9 mouse cellular contexts compared by ENCODE assay signal in the genomic region with DNA sequence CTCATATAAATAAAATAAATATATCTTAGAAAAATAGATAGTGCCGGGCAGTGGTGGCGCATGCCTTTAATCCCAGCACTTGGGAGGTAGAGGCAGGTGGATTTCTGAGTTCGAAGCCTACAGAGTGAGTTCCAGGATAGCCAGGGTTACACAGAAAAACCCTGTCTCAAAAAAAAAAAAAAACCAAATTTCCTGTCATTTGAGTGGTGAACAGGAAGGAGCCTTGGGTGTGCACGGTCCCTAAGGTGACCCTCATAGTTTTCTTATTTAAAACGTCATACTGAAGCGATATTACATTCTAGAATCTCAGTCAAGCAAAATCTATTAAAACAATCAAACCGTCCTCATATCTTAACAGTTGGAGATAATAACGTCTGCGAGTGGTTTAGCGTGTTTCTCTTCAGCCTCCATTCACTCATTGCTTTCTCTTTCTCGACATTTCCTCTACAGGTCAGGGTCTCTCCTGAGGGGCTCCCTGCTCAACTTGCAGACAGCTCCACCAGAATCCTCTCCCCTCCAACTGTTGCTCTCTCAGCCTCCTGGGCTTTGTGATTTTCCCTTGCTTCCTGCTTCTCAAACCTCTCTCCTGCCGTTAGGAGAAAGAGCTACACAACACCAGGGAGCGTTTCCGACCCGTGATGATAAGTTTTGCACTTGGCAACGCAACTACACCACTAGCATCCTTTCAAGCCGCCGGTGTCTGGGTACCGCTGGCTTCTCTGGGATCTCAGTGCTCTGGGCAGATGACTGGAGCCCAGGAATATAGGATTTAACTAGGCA. TPM values are rescaled to one million over a fixed set of nuclear protein-coding genes. Genes with fewer than 3 reads are reported as not detected.
A peak's percentile ranks its signal among the peaks of the same experiment; 100 is the strongest.
DNase-seq lines count a peak whose midpoint lies in the region; ATAC-seq and TF ChIP-seq lines count a peak whose summit lies in the region.
"Had no signal": no experiment of that assay in that cellular context is flagged by ENCODE, and none has a peak within 500 bp of the region (broad histone marks: within the 10 kb centered on the region; RNA-seq: fewer than 3 reads in every experiment).

No protein-coding gene starts in this region.

- peak overlapping the region; percentile 72 for H3K4me3 ChIP-seq in kidney, postnatal 0 days (replicated peaks; ENCODE audit: low read depth, low read length)
- H3K4me3 ChIP-seq in lung, embryonic 14.5 days (ENCODE audit: low read depth, low read length): peak overlapping the region; percentile 82
- H3K4me3 ChIP-seq in olfactory bulb, adult 2 months (ENCODE audit: insufficient read depth, low read depth, low read length): peak overlapping the region; percentile 44

- no peaks in the 10 kb centered on the region for H3K9me3 ChIP-seq in kidney, postnatal 0 days (replicated peaks; ENCODE audit: low read length)
- no peaks in the 10 kb centered on the region for H3K9me3 ChIP-seq in lung, embryonic 14.5 days (ENCODE audit: low read depth, low read length)

- 18% methylated on average over 19 of the region's 19 CpGs for WGBS in kidney, postnatal 0 days
- 14% methylated on average over 19 of the region's 19 CpGs for WGBS in lung, embryonic 14.5 days
- WGBS in olfactory bulb, adult 2 months: 18% methylated on average over 19 of the region's 19 CpGs

- no peak for TF ChIP-seq POLR2A in olfactory bulb, adult 2 months (IDR thresholded peaks at IDR 0.05; ENCODE audit: insufficient read depth, low read depth, low read length)

- no peak overlapping the region for H3K27ac ChIP-seq in kidney, postnatal 0 days
- 0 out of 2 replicates have a peak overlapping the region, but pooled peaks have one; percentile 19 for H3K27ac ChIP-seq in lung, embryonic 14.5 days (ENCODE audit: low read depth)
- no peak overlapping the region for H3K27ac ChIP-seq in olfactory bulb, adult 2 months (ENCODE audit: insufficient read depth, low read depth, low read length)

- ATAC-seq in common myeloid progenitor, adult 5-6 weeks (replicated peaks; ENCODE audit: low read depth, poor library complexity, severe bottlenecking): peak; percentile 31
- ATAC-seq in kidney, postnatal 0 days (replicated peaks; ENCODE audit: low FRiP score, low read depth): no peak
- ATAC-seq in lung, embryonic 14.5 days (ENCODE audit: insufficient read depth): 0 out of 2 replicates have a peak, but pooled peaks have one; percentile 5
- no peak for ATAC-seq in monocyte, adult 5-6 weeks (replicated peaks; ENCODE audit: insufficient number of reproducible peaks, low FRiP score, low TSS enrichment, poor library complexity, severe bottlenecking)

- peak overlapping the region; percentile 36; the same call in 1 of the 2 replicates for H3K9ac ChIP-seq in kidney, postnatal 0 days (ENCODE audit: low read depth, low read length)
- peak overlapping the region; percentile 54 for H3K9ac ChIP-seq in lung, embryonic 14.5 days

- peak; percentile 12; the same call in 1 of the 2 replicates for TF ChIP-seq CTCF in kidney, postnatal 0 days (IDR thresholded peaks at IDR 0.05; ENCODE audit: low read depth)
- no peak for TF ChIP-seq CTCF in lung, embryonic 14.5 days (IDR thresholded peaks at IDR 0.05; ENCODE audit: low read depth)
- TF ChIP-seq CTCF in olfactory bulb, adult 2 months (IDR thresholded peaks at IDR 0.05; ENCODE audit: insufficient read depth, low read depth, low read length): no peak

- no peaks in the 10 kb centered on the region for H3K36me3 ChIP-seq in kidney, postnatal 0 days (ENCODE audit: insufficient read depth, low read length)
- no peaks in the 10 kb centered on the region for H3K36me3 ChIP-seq in lung, embryonic 14.5 days (ENCODE audit: insufficient read depth)

- H3K4me1 ChIP-seq in kidney, postnatal 0 days (replicated peaks; ENCODE audit: insufficient read depth, low read length): no peaks in the 10 kb centered on the region
- H3K4me1 ChIP-seq in lung, embryonic 14.5 days (ENCODE audit: insufficient read depth): no peaks in the 10 kb centered on the region
- no peaks in the 10 kb centered on the region for H3K4me1 ChIP-seq in olfactory bulb, adult 2 months (ENCODE audit: control insufficient read depth, insufficient read depth, low read length)

- peak overlapping the region; percentile 60 for H3K4me2 ChIP-seq in kidney, postnatal 0 days (ENCODE audit: low read length)
- peak overlapping the region; percentile 63 for H3K4me2 ChIP-seq in lung, embryonic 14.5 days

- DNase-seq in CD4-positive helper T cell, adult 2 months (ENCODE audit: low read depth, low spot score): peak; percentile 67
- DNase-seq in MN1 (ENCODE audit: low spot score): peak; percentile 40
- DNase-seq in heart, adult 8-10 months (ENCODE audit: low spot score): peak; percentile 21
- DNase-seq in kidney, postnatal 0 days (ENCODE audit: low spot score): peak; percentile 49
- peak; percentile 72 for DNase-seq in lung, embryonic 14.5 days

- H3K27me3 ChIP-seq in kidney, postnatal 0 days (ENCODE audit: insufficient read depth, low read length): no peaks in the 10 kb centered on the region
- no peaks in the 10 kb centered on the region for H3K27me3 ChIP-seq in lung, embryonic 14.5 days (ENCODE audit: insufficient read depth, low read length)

RNA-seq across cellular contexts. Expression of gene Ctnna3, which starts 1.5 kb away (rescaled TPM):
- total RNA-seq in common myeloid progenitor, adult 5-6 weeks (2017): not detected in 2 replicates
- total RNA-seq in heart, adult 8-10 months (2022): 10 to 100 TPM; 52.0 to 66.8 (median 54.9) TPM
- polyA plus RNA-seq in kidney, postnatal 0 days (2015; fragmentation: Nextera tagmentation; extraction: Ambion mirVana): 0.32 and 0.46 TPM in 2 replicates
- polyA plus RNA-seq in lung, embryonic 14.5 days (2014; fragmentation: Nextera tagmentation; extraction: Ambion mirVana): 0.39 TPM in 2 replicates
- not detected in 2 replicates for polyA plus RNA-seq in olfactory bulb, adult 2 months (2012; ENCODE audit: insufficient read depth, insufficient read length, low replicate concordance, missing spikeins)
- total RNA-seq in monocyte, adult 5-6 weeks (2017): not detected in 3 replicates

RNA-seq across cellular contexts. Expression of gene Gm7075, which starts 6.8 kb away (rescaled TPM):
- not detected in 2 replicates for total RNA-seq in common myeloid progenitor, adult 5-6 weeks (2017)
- total RNA-seq in heart, adult 8-10 months (2022): not detected
- not detected in 2 replicates for polyA plus RNA-seq in kidney, postnatal 0 days (2015; fragmentation: Nextera tagmentation; extraction: Ambion mirVana)
- not detected in 2 replicates for polyA plus RNA-seq in lung, embryonic 14.5 days (2014; fragmentation: Nextera tagmentation; extraction: Ambion mirVana)
- not detected in 2 replicates for polyA plus RNA-seq in olfactory bulb, adult 2 months (2012; ENCODE audit: insufficient read depth, insufficient read length, low replicate concordance, missing spikeins)
- not detected in 3 replicates for total RNA-seq in monocyte, adult 5-6 weeks (2017)
- total RNA-seq: left cerebral cortex, postnatal 10 days had no signal

RNA-seq across cellular contexts. Expression of gene Dnajc12, which starts 46.2 kb away (rescaled TPM):
- 2.0 and 6.6 TPM in 2 replicates for total RNA-seq in common myeloid progenitor, adult 5-6 weeks (2017)
- 10 to 100 TPM; 14.6 to 19.2 (median 19.0) TPM for total RNA-seq in heart, adult 8-10 months (2022)
- polyA plus RNA-seq in kidney, postnatal 0 days (2015; fragmentation: Nextera tagmentation; extraction: Ambion mirVana): 18.4 and 19.9 TPM in 2 replicates
- 10.6 and 10.8 TPM in 2 replicates for polyA plus RNA-seq in lung, embryonic 14.5 days (2014; fragmentation: Nextera tagmentation; extraction: Ambion mirVana)
- not detected in 2 replicates for polyA plus RNA-seq in olfactory bulb, adult 2 months (2012; ENCODE audit: insufficient read depth, insufficient read length, low replicate concordance, missing spikeins)
- total RNA-seq in monocyte, adult 5-6 weeks (2017): 0.53 to 7.0 TPM (median 0.95 TPM) in 3 replicates

RNA-seq across cellular contexts. Expression of gene Sirt1, which starts 46.9 kb away (rescaled TPM):
- total RNA-seq in common myeloid progenitor, adult 5-6 weeks (2017): 44.8 and 53.1 TPM in 2 replicates
- total RNA-seq in heart, adult 8-10 months (2022): 10 to 100 TPM in 2 of 4 experiments, 1 to 10 TPM in 2; 9.3 to 12.3 (median 10.7) TPM
- 5.8 and 6.7 TPM in 2 replicates for polyA plus RNA-seq in kidney, postnatal 0 days (2015; fragmentation: Nextera tagmentation; extraction: Ambion mirVana)
- 8.5 and 11.2 TPM in 2 replicates for polyA plus RNA-seq in lung, embryonic 14.5 days (2014; fragmentation: Nextera tagmentation; extraction: Ambion mirVana)
- not detected in 2 replicates for polyA plus RNA-seq in olfactory bulb, adult 2 months (2012; ENCODE audit: insufficient read depth, insufficient read length, low replicate concordance, missing spikeins)
- 57.4 to 70.4 TPM (median 60.1 TPM) in 3 replicates for total RNA-seq in monocyte, adult 5-6 weeks (2017)

Comparison
In these comparisons a context has a peak if more than half of its experiments do, and no peak if none do; other contexts are left out.
1. DNase-seq: peak in every context shown above with its lines; median percentile 72 in lung, embryonic 14.5 days; 67 in CD4-positive helper T cell, adult 2 months; 49 in kidney, postnatal 0 days; 40 in MN1; 21 in heart, adult 8-10 months.
2. ATAC-seq: peak in common myeloid progenitor, adult 5-6 weeks (single experiment) and lung, embryonic 14.5 days (single experiment); none in kidney, postnatal 0 days (single experiment) and monocyte, adult 5-6 weeks (single experiment).
3. RNA of gene Ctnna3, which starts 1.5 kb away (total RNA-seq): 52.0 to 66.8 TPM in heart, adult 8-10 months; not detected in common myeloid progenitor, adult 5-6 weeks and not detected in monocyte, adult 5-6 weeks; every median in the first group is over 10 times any median in the second.
4. Peak in every context shown above with its lines, with median percentiles within 50 percentile points of each other: H3K4me3 ChIP-seq.